Mouse (Mus musculus) cortical plate, adult 2 months (tissue): Measurements from ENCODE around the gene Zeb2. TPM values are rescaled to one million over a fixed set of nuclear protein-coding genes. Genes with fewer than 3 reads are reported as not detected.
A peak's percentile ranks its signal among the peaks of the same experiment; 100 is the strongest.

ENCODE experiments used
- H3K27ac ChIP-seq: fragments of 200-500 bp; 2 replicates; pipeline ENCODE4 v1.5.1; 2012; ENCODE audit warnings: low read length, control low read depth, inconsistent platforms; ENCODE audit not compliant: insufficient read depth
- H3K4me1 ChIP-seq: fragments of 200-500 bp; 2 replicates; pipeline ENCODE4 v1.6.1; 2011; ENCODE audit warnings: low read length; ENCODE audit not compliant: control insufficient read depth, insufficient read depth
- H3K4me3 ChIP-seq: fragments of 200-500 bp; 2 replicates; pipeline ENCODE4 v1.5.1; 2011; ENCODE audit warnings: mild to moderate bottlenecking, low read length, control low read depth; ENCODE audit not compliant: insufficient read depth
- CTCF ChIP-seq: fragments of 200-500 bp; IDR thresholded peaks from 2 replicates; pipeline ENCODE4 v1.5.1; 2011; ENCODE audit warnings: mild to moderate bottlenecking, control low read depth, low read length; ENCODE audit not compliant: insufficient read depth; ENCODE audit errors: extremely low read depth
- POLR2A ChIP-seq: fragments of 200-500 bp; IDR thresholded peaks from 2 replicates; pipeline ENCODE4 v1.6.1; 2011; ENCODE audit warnings: mild to moderate bottlenecking, low read length, control low read depth; ENCODE audit not compliant: insufficient read depth; ENCODE audit errors: extremely low read depth
- polyA plus RNA-seq: library from polyadenylated mRNA; depleted of rRNA; stranded (reverse); fragments of >200 nt; gene quantifications from 2 replicates; pipeline ENCODE4 v1.2.3, GENCODE M21; 2012

Gene Zeb2
- polyA plus RNA-seq, 1 experiment: 65.4 TPM

- TF ChIP-seq CTCF (no peak), POLR2A (no peak)
- H3K27ac ChIP-seq: peak overlapping the region; percentile 84; the same call in 1 of the 2 replicates
- peaks cover 10% of the 10 kb centered on the region; the same call in 1 of the 2 replicates for H3K4me1 ChIP-seq
- H3K4me3 ChIP-seq: no peak overlapping the region
Observed at GRCm38 (mm10) chr2:45070612-45071276, 46.5 kb downstream of the Zeb2 start.

- H3K4me1 ChIP-seq: peaks cover 10% of the 10 kb centered on the region; the same call in 1 of the 2 replicates
- H3K27ac ChIP-seq: peak overlapping the region; percentile 82; the same call in 1 of the 2 replicates
- H3K4me3 ChIP-seq: no peak overlapping the region
- TF ChIP-seq POLR2A (no peak), CTCF (no peak)
Observed at GRCm38 (mm10) chr2:45068792-45069550, 48.2 kb downstream of the Zeb2 start.

- no peak overlapping the region for H3K4me3 ChIP-seq
- H3K27ac ChIP-seq: peak overlapping the region; percentile 63; the same call in 1 of the 2 replicates
- TF ChIP-seq CTCF (no peak), POLR2A (no peak)
Observed at GRCm38 (mm10) chr2:45067116-45067515, 50.1 kb downstream of the Zeb2 start.

GRCm38 (mm10) chr2:45063300-45063890 is 53.8 kb downstream of the Zeb2 start:
- TF ChIP-seq CTCF (no peak), POLR2A (no peak)
- H3K4me3 ChIP-seq: no peak overlapping the region
- H3K27ac ChIP-seq: peak overlapping the region; percentile 89
- H3K4me1 ChIP-seq: peaks cover 27% of the 10 kb centered on the region

More at GRCm38 (mm10) chr2:45067116-45067515, 50.1 kb downstream of the Zeb2 start:
- H3K4me1 ChIP-seq: peaks cover 13% of the 10 kb centered on the region

GRCm38 (mm10) chr2:45062136-45062535 is 55.1 kb downstream of the Zeb2 start:
- Histone ChIP-seq H3K4me1 (peaks cover 24% of the 10 kb centered on the region), H3K4me3 (no peak overlapping the region), H3K27ac (peak overlapping the region; percentile 88)
- TF ChIP-seq POLR2A: no peak

- Histone ChIP-seq H3K4me3 (no peak overlapping the region), H3K27ac (peak overlapping the region; percentile 73), H3K4me1 (peaks cover 24% of the 10 kb centered on the region)
- TF ChIP-seq CTCF (no peak), POLR2A (no peak)
Observed at GRCm38 (mm10) chr2:45060768-45061167, 56.4 kb downstream of the Zeb2 start.

- peak overlapping the region; percentile 73 for H3K27ac ChIP-seq
- H3K4me3 ChIP-seq: no peak overlapping the region
- H3K4me1 ChIP-seq: peaks cover 24% of the 10 kb centered on the region
- TF ChIP-seq CTCF (no peak), POLR2A (no peak)
Observed at GRCm38 (mm10) chr2:45060202-45060601, 57.0 kb downstream of the Zeb2 start.

GRCm38 (mm10) chr2:45059599-45059998 is 57.6 kb downstream of the Zeb2 start:
- Histone ChIP-seq H3K27ac (no peak overlapping the region), H3K4me3 (no peak overlapping the region), H3K4me1 (peaks cover 24% of the 10 kb centered on the region)
- TF ChIP-seq CTCF (no peak), POLR2A (no peak)

- Histone ChIP-seq H3K4me1 (peaks cover 27% of the 10 kb centered on the region), H3K4me3 (no peak overlapping the region), H3K27ac (peak overlapping the region; percentile 26)
- no peak for TF ChIP-seq POLR2A
- TF ChIP-seq CTCF: no peak
Observed at GRCm38 (mm10) chr2:45059010-45059409, 58.2 kb downstream of the Zeb2 start.
